Mouse (Mus musculus): Measurements from ENCODE around the gene Rasgrp1.

DNA sequence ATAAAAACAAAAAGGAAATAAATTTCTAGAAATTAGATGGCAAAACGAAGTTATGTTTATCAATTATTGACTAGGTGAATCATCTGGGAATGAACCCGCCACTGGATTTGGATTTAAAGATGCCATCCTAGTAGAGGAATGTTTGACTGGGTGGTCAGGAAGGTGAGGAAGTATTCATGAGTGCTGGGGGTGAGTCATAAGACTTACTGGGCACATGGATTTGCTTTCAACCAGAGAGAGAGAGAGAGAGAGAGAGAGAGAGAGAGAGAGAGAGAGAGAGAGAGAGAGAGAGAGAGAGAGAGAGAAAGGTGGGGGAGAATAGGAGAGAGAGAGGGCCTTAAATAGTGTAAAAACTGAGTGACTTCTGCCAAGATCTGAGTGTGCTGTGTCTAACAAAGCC lies 87.4 kb downstream of the Rasgrp1 start:
- TF ChIP-seq CTCF (IDR thresholded peaks at IDR 0.05; ENCODE audit: low read depth) (no peak), EP300 (IDR thresholded peaks at IDR 0.05; ENCODE audit: low read depth) (no peak)
